Mouse (Mus musculus) lung, postnatal 0 days (tissue): ENCODE data around the gene Chrd.

Experiments used
- CTCF ChIP-seq: IDR thresholded peaks from 2 replicates; pipeline ENCODE4 v1.5.1; 2016; ENCODE audit warnings: antibody characterized with exemption, mild to moderate bottlenecking
- EP300 ChIP-seq: IDR thresholded peaks from 2 replicates; pipeline ENCODE4 v1.6.1; 2016; ENCODE audit warnings: antibody characterized with exemption, mild to moderate bottlenecking, control low read depth

DNA sequence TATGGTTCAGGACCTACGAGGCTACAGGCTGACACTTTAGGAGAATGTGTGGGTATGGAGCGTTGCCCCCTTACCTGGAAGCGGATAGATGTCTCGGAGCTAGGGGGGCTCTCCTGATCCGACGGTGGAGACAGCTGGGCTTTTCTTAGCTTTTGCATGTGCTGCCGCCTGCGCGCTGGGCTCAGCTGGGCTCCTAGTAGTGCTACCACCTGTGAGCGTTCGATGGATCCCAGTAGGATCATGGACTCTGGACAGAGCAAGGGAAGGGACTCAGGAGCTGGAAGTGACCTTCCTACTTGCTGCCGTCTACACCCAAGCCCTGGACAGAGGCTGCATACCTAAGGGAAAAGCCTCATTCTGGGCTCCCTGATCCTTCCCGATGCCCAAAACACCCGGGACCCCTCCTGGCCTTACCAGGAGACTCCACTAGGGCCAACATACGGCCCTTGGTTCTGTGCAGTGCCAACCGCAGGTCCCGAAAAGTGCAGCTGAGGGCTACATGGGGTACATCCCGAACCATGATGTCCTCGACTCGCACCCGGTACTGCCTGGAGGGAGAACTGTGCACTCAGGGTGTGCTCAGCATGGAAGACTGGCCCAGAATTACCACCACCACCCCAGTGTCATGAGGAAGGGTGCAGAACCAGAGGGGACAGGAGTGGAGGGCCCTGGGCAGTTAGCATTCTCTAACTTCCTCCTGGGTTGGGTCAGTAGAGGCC lies 24.5 kb upstream of the Chrd start:
- no peak for TF ChIP-seq CTCF
- TF ChIP-seq EP300, result no peak
